Mouse (Mus musculus): Measurements from ENCODE around the gene Olfr399.

The Olfr399 gene

GRCm38 (mm10) chr11:74056451-74056850 is at the start of gene Olfr399, which contains the start of gene Olfr139:
Gene Olfr399, minus strand, starts transcription at chr11:74056615.
Gene Olfr139, minus strand, starts transcription at chr11:74056551.
- no peak for DNase-seq (ENCODE audit: inconsistent ontology term)

GRCm38 (mm10) chr11:74105066-74105465 is 48.7 kb upstream of the Olfr399 start:
- DNase-seq (ENCODE audit: inconsistent ontology term), result no peak

- no peak for DNase-seq (ENCODE audit: inconsistent ontology term)
Observed at GRCm38 (mm10) chr11:74101507-74101906, 45.1 kb upstream of the Olfr399 start.

GRCm38 (mm10) chr11:74100724-74101123 is 44.3 kb upstream of the Olfr399 start:
- no peak for DNase-seq (ENCODE audit: inconsistent ontology term)

DNA sequence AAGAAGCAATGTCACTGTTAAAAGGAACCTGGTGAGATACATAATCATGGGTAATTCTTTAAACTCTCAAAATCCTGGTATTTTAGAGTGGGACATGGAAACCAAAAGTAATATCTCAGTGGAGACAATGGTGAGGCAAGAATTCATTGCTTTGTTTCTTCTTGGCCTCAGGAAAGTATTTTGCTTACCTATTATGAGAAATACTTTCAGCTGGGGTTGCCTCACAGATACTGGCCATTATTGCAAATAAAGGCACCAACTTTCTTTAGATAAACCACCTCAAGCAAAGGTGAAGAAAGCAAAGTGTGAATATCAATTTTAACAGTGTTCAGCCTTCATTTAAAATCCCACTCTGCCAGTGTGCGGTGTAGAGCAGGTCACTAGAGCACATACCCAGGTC is 13.2 kb upstream of the Olfr399 start, which contains the start of gene Zfp616:
TSS of gene Zfp616 (plus strand) at position 301 of the 400 bp plus-strand sequence.
- no peak for DNase-seq (ENCODE audit: inconsistent ontology term)

DNA sequence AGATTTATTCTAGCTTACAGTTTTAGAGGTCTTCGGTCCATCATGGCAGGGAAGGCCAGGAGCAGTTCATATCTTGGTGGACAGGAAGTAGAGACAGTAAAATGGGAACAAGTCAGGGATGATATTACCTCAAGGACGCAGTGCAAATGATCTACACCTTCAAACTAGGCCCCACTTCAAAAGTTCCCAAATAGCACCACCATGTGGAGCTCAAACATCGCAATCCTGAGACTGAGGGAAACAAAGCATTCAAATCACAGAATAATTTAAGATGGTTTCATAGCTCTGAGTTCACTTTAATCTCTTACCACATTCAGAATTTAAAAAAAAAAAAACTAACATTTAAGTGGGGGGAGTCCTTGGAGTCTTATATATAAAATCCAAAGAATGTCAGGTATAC is 5.1 kb downstream of the Olfr399 start:
- DNase-seq (ENCODE audit: inconsistent ontology term), result no peak
